Mouse (Mus musculus) intestine, embryonic 15.5 days (tissue): ENCODE measurements around the gene Hsf4. TPM values are rescaled to one million over a fixed set of nuclear protein-coding genes. Genes with fewer than 3 reads are reported as not detected.

ENCODE experiments used
- ATAC-seq: fragments of 200-750 bp; cut with Nextera tagmentation; 2 replicates; pipeline ENCODE4 v1.8.0; 2017; ENCODE audit warnings: moderate TSS enrichment, moderate library complexity
- H3K27ac ChIP-seq: fragments of 300-500 bp; sonication (generic); 2 replicates; pipeline ENCODE4 v1.5.1; 2015; ENCODE audit warnings: mild to moderate bottlenecking, inconsistent platforms
- H3K27me3 ChIP-seq: fragments of 300-500 bp; sonication (generic); replicated peaks from 2 replicates; pipeline ENCODE4 v1.6.1; 2015; ENCODE audit warnings: inconsistent platforms
- H3K36me3 ChIP-seq: fragments of 300-500 bp; sonication (generic); 2 replicates; pipeline ENCODE4 v1.6.1; 2015; ENCODE audit warnings: inconsistent platforms
- H3K4me1 ChIP-seq: fragments of 300-500 bp; sonication (generic); replicated peaks from 2 replicates; pipeline ENCODE4 v1.6.1; 2015; ENCODE audit warnings: inconsistent platforms
- H3K4me2 ChIP-seq: fragments of 300-500 bp; sonication (generic); replicated peaks from 2 replicates; pipeline ENCODE4 v1.6.1; 2015; ENCODE audit warnings: mild to moderate bottlenecking, inconsistent platforms
- H3K4me3 ChIP-seq: fragments of 300-500 bp; sonication (generic); replicated peaks from 2 replicates; pipeline ENCODE4 v1.5.1; 2015; ENCODE audit warnings: inconsistent platforms
- H3K9ac ChIP-seq: fragments of 300-500 bp; sonication (generic); 2 replicates; pipeline ENCODE4 v1.6.1; 2015; ENCODE audit warnings: inconsistent platforms
- H3K9me3 ChIP-seq: fragments of 300-500 bp; sonication (generic); 2 replicates; pipeline ENCODE4 v1.6.1; 2016; ENCODE audit warnings: inconsistent platforms
- WGBS: fragments of 180-500 bp; shearing (Covaris S2); methylation state at CpG from one replicate; pipeline ENCODE4 v1.1.7; 2015; 5-methylcytosine and 5-hydroxymethylcytosine counted together
- polyA plus RNA-seq: library from polyadenylated mRNA; unstranded; fragments of >200 nt; fragmentation: Nextera tagmentation; extraction: Ambion mirVana; gene quantifications from 2 replicates; pipeline ENCODE4 v1.2.1, GENCODE M21; 2015

Hsf4 gene
- polyA plus RNA-seq, 1 experiment from 2014 or later = 0.11 TPM

- Histone ChIP-seq H3K4me2 (no peak overlapping the region), H3K9ac (no peak overlapping the region), H3K4me1 (peaks cover 22% of the 10 kb centered on the region), H3K27ac (no peak overlapping the region), H3K4me3 (no peak overlapping the region), H3K36me3 (peaks cover 32% of the 10 kb centered on the region), H3K27me3 (no peaks in the 10 kb centered on the region), H3K9me3 (no peaks in the 10 kb centered on the region)
- 93% methylated on average over 6 of the region's 6 CpGs for WGBS
- no peak for ATAC-seq
Measured at GRCm38 (mm10) chr8:105251954-105252353, 17.6 kb upstream of the Hsf4 start.

GRCm38 (mm10) chr8:105252680-105253537 lies 16.7 kb upstream of the Hsf4 start:
- Histone ChIP-seq H3K27me3 (no peaks in the 10 kb centered on the region), H3K4me2 (no peak overlapping the region), H3K36me3 (peaks cover 29% of the 10 kb centered on the region), H3K9ac (no peak overlapping the region), H3K4me1 (peaks cover 22% of the 10 kb centered on the region), H3K4me3 (no peak overlapping the region), H3K27ac (no peak overlapping the region), H3K9me3 (no peaks in the 10 kb centered on the region)
- WGBS = 81% methylated on average over 10 of the region's 10 CpGs
- no peak for ATAC-seq

GRCm38 (mm10) chr8:105253766-105254151 lies 15.8 kb upstream of the Hsf4 start:
- Histone ChIP-seq H3K27me3 (peaks cover 5% of the 10 kb centered on the region; the same call in 1 of the 2 replicates), H3K4me3 (peak overlapping the region; percentile 61), H3K9me3 (no peaks in the 10 kb centered on the region), H3K27ac (peak overlapping the region; percentile 86; the same call in 1 of the 2 replicates), H3K36me3 (peaks cover 27% of the 10 kb centered on the region), H3K4me1 (peaks cover 22% of the 10 kb centered on the region), H3K4me2 (peak overlapping the region; percentile 99), H3K9ac (peak overlapping the region; percentile 71)
- ATAC-seq = peak; percentile 19
- 44% methylated on average over 20 of the region's 20 CpGs for WGBS

- peaks cover 27% of the 10 kb centered on the region for H3K4me1 ChIP-seq
- peak overlapping the region; percentile 71 for H3K9ac ChIP-seq
- peak; percentile 92 for ATAC-seq
- peaks cover 21% of the 10 kb centered on the region for H3K36me3 ChIP-seq
- peaks cover 11% of the 10 kb centered on the region for H3K27me3 ChIP-seq
- H3K4me3 ChIP-seq = peak overlapping the region; percentile 61
- no peaks in the 10 kb centered on the region for H3K9me3 ChIP-seq
- peak overlapping the region; percentile 99 for H3K4me2 ChIP-seq
- WGBS = under 1% methylated on average over 73 of the region's 74 CpGs
- peak overlapping the region; percentile 86 for H3K27ac ChIP-seq
Measured at GRCm38 (mm10) chr8:105254152-105254965, 15.2 kb upstream of the Hsf4 start.

- Histone ChIP-seq H3K9ac (peak within 1 kb of the TSS; percentile 71), H3K36me3 (peaks cover 15% of the 10 kb centered on the region), H3K4me2 (peak within 1 kb of the TSS; percentile 99), H3K4me3 (peak within 1 kb of the TSS; percentile 61), H3K27me3 (peaks cover 13% of the 10 kb centered on the region), H3K9me3 (no peaks in the 10 kb centered on the region), H3K27ac (peak within 1 kb of the TSS; percentile 86), H3K4me1 (peaks cover 33% of the 10 kb centered on the region)
- peak; percentile 76 for ATAC-seq
- WGBS = 2% methylated on average over 14 of the region's 14 CpGs
Measured at GRCm38 (mm10) chr8:105254966-105255350, 14.6 kb upstream of the Hsf4 start, which contains the start of gene B3gnt9. TSS of gene B3gnt9 (minus strand) at chr8:105255153.

- H3K27ac ChIP-seq = no peak overlapping the region
- peaks cover 35% of the 10 kb centered on the region for H3K4me1 ChIP-seq
- no peak overlapping the region for H3K4me3 ChIP-seq
- H3K9ac ChIP-seq = no peak overlapping the region
- H3K4me2 ChIP-seq = no peak overlapping the region
- peaks cover 16% of the 10 kb centered on the region for H3K27me3 ChIP-seq
- ATAC-seq = no peak
- peaks cover 5% of the 10 kb centered on the region; the same call in 1 of the 2 replicates for H3K36me3 ChIP-seq
- H3K9me3 ChIP-seq = no peaks in the 10 kb centered on the region
- WGBS = 81% methylated on average over 7 of the region's 7 CpGs
Measured at GRCm38 (mm10) chr8:105257318-105258114, 12.1 kb upstream of the Hsf4 start.

GRCm38 (mm10) chr8:105258911-105259720 lies 10.5 kb upstream of the Hsf4 start:
- H3K9ac ChIP-seq = peak overlapping the region; percentile 34
- ATAC-seq = peak; percentile 9

GRCm38 (mm10) chr8:105259721-105260320 lies 9.8 kb upstream of the Hsf4 start:
- H3K36me3 ChIP-seq = no peaks in the 10 kb centered on the region
- peak overlapping the region; percentile 33 for H3K4me3 ChIP-seq
- H3K27ac ChIP-seq = no peak overlapping the region
- peak overlapping the region; percentile 34 for H3K9ac ChIP-seq
- 5% methylated on average over 30 of the region's 30 CpGs for WGBS
- H3K9me3 ChIP-seq = no peaks in the 10 kb centered on the region
- H3K27me3 ChIP-seq = peaks cover 16% of the 10 kb centered on the region
- ATAC-seq = peak; percentile 55
- H3K4me2 ChIP-seq = peak overlapping the region; percentile 82
- peaks cover 25% of the 10 kb centered on the region for H3K4me1 ChIP-seq

More at GRCm38 (mm10) chr8:105258911-105259720, 10.5 kb upstream of the Hsf4 start:
- Histone ChIP-seq H3K9me3 (no peaks in the 10 kb centered on the region), H3K27ac (no peak overlapping the region), H3K4me3 (peak overlapping the region; percentile 33), H3K4me2 (peak overlapping the region; percentile 82), H3K4me1 (peaks cover 29% of the 10 kb centered on the region), H3K27me3 (peaks cover 16% of the 10 kb centered on the region), H3K36me3 (no peaks in the 10 kb centered on the region)
- WGBS = 13% methylated on average over 55 of the region's 55 CpGs

GRCm38 (mm10) chr8:105260371-105261099 lies 9.1 kb upstream of the Hsf4 start:
- H3K9me3 ChIP-seq = no peaks in the 10 kb centered on the region
- H3K4me1 ChIP-seq = peaks cover 21% of the 10 kb centered on the region
- ATAC-seq = no peak
- no peak overlapping the region for H3K4me3 ChIP-seq
- peaks cover 16% of the 10 kb centered on the region for H3K27me3 ChIP-seq
- WGBS = 72% methylated on average over 7 of the region's 7 CpGs
- H3K9ac ChIP-seq = no peak overlapping the region
- no peak overlapping the region for H3K27ac ChIP-seq
- H3K36me3 ChIP-seq = no peaks in the 10 kb centered on the region
- peak overlapping the region; percentile 82; the same call in 1 of the 2 replicates for H3K4me2 ChIP-seq

- Histone ChIP-seq H3K4me2 (no peak overlapping the region), H3K36me3 (no peaks in the 10 kb centered on the region), H3K9me3 (no peaks in the 10 kb centered on the region), H3K4me1 (peaks cover 19% of the 10 kb centered on the region), H3K27me3 (peaks cover 16% of the 10 kb centered on the region), H3K9ac (no peak overlapping the region), H3K4me3 (no peak overlapping the region), H3K27ac (no peak overlapping the region)
- no peak for ATAC-seq
- whole genome bisulfite sequencing = 86% methylated on average over 12 of the region's 12 CpGs
Measured at GRCm38 (mm10) chr8:105261326-105261980, 8.1 kb upstream of the Hsf4 start.
